Mouse (Mus musculus): ENCODE results near the gene Cox6a1.

The Cox6a1 gene

DNA sequence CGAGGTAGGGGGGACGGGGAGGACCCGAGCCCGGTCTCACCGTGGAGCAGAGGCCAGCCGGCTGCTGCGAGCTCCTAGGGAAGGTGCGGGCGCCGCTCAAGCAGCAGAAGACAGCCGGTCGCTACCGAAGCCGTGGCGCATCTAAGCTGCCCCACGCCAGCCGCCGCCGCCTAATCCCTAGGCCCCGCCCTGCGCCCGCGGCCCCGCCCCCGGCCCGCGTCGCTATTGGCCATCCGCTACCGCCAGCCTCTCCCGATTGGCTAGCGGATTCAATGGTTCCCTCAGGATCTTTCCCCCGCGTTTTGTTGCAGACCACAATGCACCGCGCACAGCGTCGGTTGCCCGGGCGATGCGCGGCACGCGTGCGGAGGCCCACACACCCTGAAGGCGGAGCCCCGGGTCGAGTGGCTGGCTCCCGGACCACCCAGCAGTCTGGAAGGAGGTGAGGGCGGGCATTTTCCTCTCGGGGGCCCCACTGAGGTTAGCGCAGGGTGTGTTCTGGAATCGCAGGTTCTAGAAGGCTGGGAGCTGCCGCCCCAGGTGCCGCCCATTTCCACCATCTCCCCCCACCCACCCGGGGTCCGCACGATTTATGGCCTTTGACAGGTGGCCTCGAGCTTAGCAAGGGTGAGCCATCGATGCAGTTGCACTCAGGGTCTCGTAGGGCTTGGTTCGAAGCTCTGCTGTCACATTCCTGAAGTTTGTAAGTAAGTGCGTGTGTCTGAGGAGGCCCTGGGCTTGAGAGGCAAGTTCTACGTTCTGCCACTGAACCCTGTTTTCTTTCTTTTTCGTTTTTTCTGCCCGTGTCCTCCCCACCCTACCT is 47.8 kb downstream of the Cox6a1 start, which contains the start of gene Dynll1:
Gene Dynll1 (minus strand): TSS at position 208 of the 823 bp plus-strand sequence.
- peak; percentile 98 for DNase-seq (ENCODE audit: low spot score)

DNA sequence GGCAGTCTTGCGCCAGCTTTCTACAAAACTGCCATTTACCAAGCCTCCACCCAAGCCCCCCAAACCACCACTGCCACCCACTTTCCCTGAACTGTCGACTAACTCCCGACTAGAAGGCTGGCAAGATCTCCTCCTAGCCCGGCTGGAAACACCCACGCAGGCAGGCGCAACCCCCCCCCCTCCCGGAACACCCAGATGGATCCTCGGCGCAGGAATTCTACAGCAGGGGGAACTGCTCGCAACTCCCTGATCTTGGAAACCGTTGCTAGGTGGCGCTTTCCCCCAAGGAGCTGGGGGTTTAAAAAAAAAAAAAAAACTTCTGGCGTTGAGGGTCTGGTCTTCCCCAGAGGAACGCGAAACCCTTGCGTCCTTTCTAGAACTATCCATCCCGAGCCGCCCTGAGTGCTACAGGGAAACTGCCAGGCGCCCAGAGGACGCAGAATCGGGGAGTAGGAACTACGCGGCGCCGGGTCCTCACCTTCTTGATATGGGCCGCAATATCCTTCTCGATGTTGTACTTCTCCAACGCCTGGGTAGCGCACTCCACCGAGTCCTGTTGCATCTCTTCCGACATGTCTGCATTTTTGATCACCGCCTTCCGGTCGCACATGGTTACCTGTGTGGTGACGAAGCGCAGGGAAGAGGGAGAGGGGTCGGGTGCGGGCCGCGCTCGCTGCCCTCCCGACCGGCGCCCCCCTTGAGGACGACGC is 48.6 kb downstream of the Cox6a1 start:
- peak; percentile 68 for DNase-seq (ENCODE audit: low spot score)

DNA sequence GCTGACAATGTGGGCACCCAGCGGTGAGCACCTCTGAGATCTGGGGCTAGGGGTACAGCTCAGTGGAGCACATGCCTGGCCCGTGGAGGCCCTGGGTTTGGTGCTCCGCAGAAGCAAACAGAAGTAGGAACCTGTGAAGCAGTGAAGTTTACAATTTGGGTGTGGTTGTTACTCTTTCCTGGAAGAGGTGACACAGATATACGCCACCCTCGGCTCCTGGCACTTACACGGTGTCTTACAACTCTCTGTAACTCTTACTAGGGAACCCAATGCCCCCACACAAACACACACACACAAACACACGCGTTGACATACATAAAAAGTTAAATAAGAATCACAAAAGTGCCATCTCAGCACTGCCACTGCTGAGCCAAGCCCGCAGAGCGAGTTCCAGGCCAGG is 52.4 kb downstream of the Cox6a1 start:
- no peak for DNase-seq (ENCODE audit: low spot score)

All from testis, postnatal 14 days (tissue).